Mouse (Mus musculus) stomach, postnatal 0 days (tissue): ENCODE data around the gene Lrig2. TPM values are rescaled to one million over a fixed set of nuclear protein-coding genes. Genes with fewer than 3 reads are reported as not detected.
A peak's percentile ranks its signal among the peaks of the same experiment; 100 is the strongest.

Source experiments
- ATAC-seq: fragments of 200-750 bp; cut with Nextera tagmentation; 2 replicates; pipeline ENCODE4 v1.8.0; 2017; ENCODE audit not compliant: low FRiP score, low TSS enrichment
- DNase-seq: peaks from one replicate; pipeline ENCODE4 v3.0.0-alpha.2; 2016; ENCODE audit warnings: low spot score
- H3K27ac ChIP-seq: fragments of 300-500 bp; sonication (generic); replicated peaks from 2 replicates; pipeline ENCODE4 v1.5.1; 2014; ENCODE audit warnings: mild to moderate bottlenecking, control low read depth
- H3K27me3 ChIP-seq: fragments of 300-500 bp; sonication (generic); 2 replicates; pipeline ENCODE4 v1.6.1; 2014; ENCODE audit warnings: low read length; ENCODE audit not compliant: control insufficient read depth, insufficient read depth
- H3K36me3 ChIP-seq: fragments of 300-500 bp; sonication (generic); 2 replicates; pipeline ENCODE4 v1.6.1; 2014; ENCODE audit warnings: low read length, mixed read lengths; ENCODE audit not compliant: control insufficient read depth, insufficient read depth
- H3K4me1 ChIP-seq: fragments of 300-500 bp; sonication (generic); replicated peaks from 2 replicates; pipeline ENCODE4 v1.6.1; 2014; ENCODE audit warnings: antibody characterized with exemption; ENCODE audit not compliant: control insufficient read depth, insufficient read depth
- H3K4me2 ChIP-seq: fragments of 300-500 bp; sonication (generic); replicated peaks from 2 replicates; pipeline ENCODE4 v1.6.1; 2014; ENCODE audit warnings: low read depth, mild to moderate bottlenecking, control low read depth, moderate library complexity
- H3K4me3 ChIP-seq: fragments of 300-500 bp; sonication (generic); 2 replicates; pipeline ENCODE4 v1.5.1; 2014; ENCODE audit warnings: low read depth, low read length, control low read depth
- H3K9ac ChIP-seq: fragments of 300-500 bp; sonication (generic); 2 replicates; pipeline ENCODE4 v1.6.1; 2014; ENCODE audit warnings: mild to moderate bottlenecking, low read length, control low read depth, mixed read lengths
- H3K9me3 ChIP-seq: fragments of 300-500 bp; sonication (generic); 2 replicates; pipeline ENCODE4 v1.6.1; 2016; ENCODE audit warnings: low read length; ENCODE audit not compliant: control insufficient read depth
- CTCF ChIP-seq: IDR thresholded peaks from 2 replicates; pipeline ENCODE4 v1.5.1; 2016; ENCODE audit warnings: antibody characterized with exemption, low read depth, mild to moderate bottlenecking, moderate library complexity
- EP300 ChIP-seq: optimal IDR thresholded peaks from 2 replicates; pipeline ENCODE3; 2016; ENCODE audit warnings: antibody characterized with exemption
- WGBS: fragments of 180-500 bp; shearing (Covaris S2); extraction: QIAGEN DNeasy Blood & Tissue Kit; methylation state at CpG from one replicate; pipeline ENCODE4 v1.1.7; 2014; 5-methylcytosine and 5-hydroxymethylcytosine counted together
- polyA plus RNA-seq: library from polyadenylated mRNA; unstranded; fragments of >200 nt; fragmentation: Nextera tagmentation; extraction: Ambion mirVana; gene quantifications from 2 replicates; pipeline ENCODE4 v1.2.1, GENCODE M21; 2015

Lrig2 gene
- polyA plus RNA-seq, 1 experiment from 2014 or later = 6.0 TPM

DNA sequence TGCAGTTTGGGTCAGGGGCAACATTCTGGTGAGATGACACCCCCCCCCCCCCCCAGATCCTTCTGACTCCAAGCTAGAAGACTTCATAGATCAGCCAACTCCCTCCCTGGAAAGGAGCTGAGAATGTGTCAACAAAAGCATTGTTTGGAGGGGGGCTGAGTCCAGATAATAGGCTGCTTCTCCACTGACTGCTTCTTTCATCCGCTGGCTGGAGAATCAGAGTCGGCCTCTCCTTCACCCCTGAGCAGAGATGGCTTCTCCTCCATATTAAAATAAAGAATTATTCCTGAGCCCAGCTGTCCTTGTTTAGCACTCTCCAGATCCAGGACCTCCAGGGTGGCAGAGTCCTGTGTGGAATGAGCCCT, 30.3 kb upstream of the Lrig2 start:
- H3K4me3 ChIP-seq = no peak overlapping the region
- no peak overlapping the region for H3K27ac ChIP-seq
- WGBS = 10% methylated on average over 2 of the region's 2 CpGs
- no peaks in the 10 kb centered on the region for H3K36me3 ChIP-seq
- no peaks in the 10 kb centered on the region for H3K9me3 ChIP-seq
- peak overlapping the region; percentile 52; the same call in 1 of the 2 replicates for H3K4me2 ChIP-seq
- no peak for ATAC-seq
- DNase-seq = no peak
- H3K27me3 ChIP-seq = no peaks in the 10 kb centered on the region
- TF ChIP-seq EP300 = no peak
- no peak for TF ChIP-seq CTCF
- no peak overlapping the region for H3K9ac ChIP-seq
- H3K4me1 ChIP-seq = no peaks in the 10 kb centered on the region

DNA sequence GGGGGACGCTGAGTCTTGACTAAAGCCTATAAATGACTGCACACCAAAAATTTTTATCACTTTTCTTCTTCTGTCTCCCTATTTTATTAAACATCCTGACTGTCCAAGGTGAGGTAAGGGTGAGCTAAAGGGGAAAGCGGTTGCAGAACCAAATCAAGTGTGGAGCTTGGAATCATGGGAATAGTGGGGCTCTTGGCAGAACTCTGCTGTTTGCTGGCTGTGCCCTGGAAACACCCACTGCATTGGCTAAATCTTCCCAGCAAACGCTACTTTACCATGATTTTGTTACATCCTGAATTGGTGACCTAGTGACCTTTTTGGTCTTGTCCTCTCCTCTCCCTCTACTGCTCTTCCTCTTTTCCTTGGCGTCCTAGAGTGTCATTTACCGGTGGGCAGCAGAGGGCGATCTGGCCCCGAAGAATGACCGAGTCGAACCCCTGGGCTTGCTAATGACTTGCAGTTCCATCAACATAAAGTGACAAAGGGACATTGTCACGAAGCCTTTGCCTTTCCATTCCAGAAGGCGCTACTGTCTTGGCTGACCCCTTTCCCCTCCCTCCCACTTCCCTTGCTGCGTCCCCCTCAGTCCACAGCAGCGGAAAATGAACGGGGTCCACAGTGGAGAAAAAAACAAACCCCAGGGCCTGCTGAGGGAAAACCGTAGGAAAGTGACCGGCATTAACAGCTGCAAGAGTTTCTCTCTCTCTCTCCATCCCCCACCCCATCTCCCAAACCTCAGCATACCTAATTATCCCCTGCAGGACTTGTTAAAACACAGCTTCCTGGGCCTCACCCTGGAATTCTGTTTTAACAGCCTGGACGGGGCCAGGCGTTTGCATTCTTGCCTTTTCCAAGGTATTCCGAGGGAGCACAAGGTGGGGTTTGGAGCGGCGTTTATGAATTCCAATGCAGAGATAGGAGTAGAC, 29.7 kb upstream of the Lrig2 start:
- no peaks in the 10 kb centered on the region for H3K27me3 ChIP-seq
- H3K4me2 ChIP-seq = peak overlapping the region; percentile 52
- H3K9ac ChIP-seq = 0 out of 2 replicates have a peak overlapping the region, but pooled peaks have one; percentile 23
- peak overlapping the region; percentile 45; the same call in 1 of the 2 replicates for H3K27ac ChIP-seq
- peak overlapping the region; percentile 14; the same call in 1 of the 2 replicates for H3K4me3 ChIP-seq
- 9% methylated on average over 21 of the region's 21 CpGs for WGBS
- H3K4me1 ChIP-seq = no peaks in the 10 kb centered on the region
- H3K36me3 ChIP-seq = no peaks in the 10 kb centered on the region
- TF ChIP-seq CTCF (peak; percentile 89), EP300 (no peak)
- ATAC-seq (peak; percentile 72), DNase-seq (peak; percentile 77)
- no peaks in the 10 kb centered on the region for H3K9me3 ChIP-seq

DNA sequence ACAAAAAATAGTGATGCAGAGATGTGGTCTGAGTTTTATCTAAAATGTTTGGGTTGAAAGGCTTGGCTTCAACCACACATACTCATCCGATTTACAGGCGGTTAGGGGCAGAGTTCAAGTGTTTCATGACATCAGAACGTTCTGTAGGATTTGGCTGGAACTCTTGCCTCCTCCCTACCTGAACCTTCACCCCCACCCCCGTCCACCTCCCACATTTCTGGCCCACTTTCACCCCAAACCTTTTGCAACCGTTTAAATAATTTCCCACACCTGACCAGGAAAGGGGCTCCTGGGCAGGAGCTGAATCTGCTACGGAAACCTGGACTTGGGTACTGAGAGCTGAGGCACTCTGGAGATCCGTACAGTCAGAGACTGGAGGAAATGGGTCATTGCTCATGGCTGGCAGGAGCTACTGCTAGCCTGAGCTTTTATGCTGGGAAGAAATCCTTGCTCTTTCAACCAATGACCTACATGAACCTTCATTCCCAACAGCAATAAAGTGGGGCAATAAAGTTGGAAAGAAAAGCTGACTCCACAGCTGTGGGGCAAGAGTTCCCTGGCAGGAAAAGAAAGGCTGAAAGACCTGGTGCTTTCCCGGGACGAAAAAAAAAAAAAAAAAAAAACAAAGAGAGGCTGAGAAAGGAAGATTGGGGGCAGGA, 28.9 kb upstream of the Lrig2 start:
- Histone ChIP-seq H3K9me3 (no peaks in the 10 kb centered on the region), H3K4me2 (no peak overlapping the region), H3K4me1 (no peaks in the 10 kb centered on the region), H3K27me3 (no peaks in the 10 kb centered on the region), H3K4me3 (no peak overlapping the region), H3K9ac (0 out of 2 replicates have a peak overlapping the region, but pooled peaks have one; percentile 23), H3K27ac (no peak overlapping the region), H3K36me3 (no peaks in the 10 kb centered on the region)
- no peak for TF ChIP-seq EP300
- TF ChIP-seq CTCF = no peak
- DNase-seq = no peak
- WGBS = 47% methylated on average over 9 of the region's 9 CpGs
- ATAC-seq = no peak

DNA sequence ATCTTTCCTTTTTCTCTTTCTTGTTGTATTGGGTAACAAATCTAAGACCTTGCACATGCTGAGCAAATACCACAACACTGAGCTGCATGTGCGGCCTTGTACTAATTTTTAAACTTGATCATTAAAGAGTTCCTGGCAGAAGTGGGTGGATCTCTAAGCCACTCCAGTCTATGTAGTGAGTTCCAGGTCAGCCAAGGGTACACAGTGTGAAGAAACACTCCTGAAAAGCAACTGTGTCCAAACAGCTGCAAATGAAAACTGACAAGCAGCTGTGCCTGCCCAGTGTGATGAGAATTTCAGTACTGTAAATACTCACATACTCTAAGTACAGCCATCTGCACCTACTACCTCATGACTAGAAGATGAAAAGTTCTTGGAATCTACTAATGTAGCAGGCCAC, 21.5 kb upstream of the Lrig2 start:
- Histone ChIP-seq H3K9ac (no peak overlapping the region), H3K36me3 (no peaks in the 10 kb centered on the region), H3K9me3 (no peaks in the 10 kb centered on the region), H3K27ac (no peak overlapping the region), H3K4me2 (no peak overlapping the region), H3K4me3 (no peak overlapping the region), H3K4me1 (no peaks in the 10 kb centered on the region), H3K27me3 (no peaks in the 10 kb centered on the region)
- TF ChIP-seq EP300 (no peak), CTCF (no peak)
- DNase-seq (no peak), ATAC-seq (no peak)
- WGBS = 76% methylated on average over 1 of the region's 1 CpGs

GRCm38 (mm10) chr3:104526115-104526882, 14.6 kb upstream of the Lrig2 start:
- H3K27ac ChIP-seq = peak overlapping the region; percentile 82
- H3K4me2 ChIP-seq = no peak overlapping the region
- H3K36me3 ChIP-seq = no peaks in the 10 kb centered on the region
- no peak for DNase-seq
- H3K4me3 ChIP-seq = no peak overlapping the region
- H3K27me3 ChIP-seq = no peaks in the 10 kb centered on the region
- ATAC-seq = peak; percentile 78
- no peaks in the 10 kb centered on the region; the same call in 1 of the 2 replicates for H3K4me1 ChIP-seq
- WGBS = 46% methylated on average over 4 of the region's 4 CpGs
- H3K9me3 ChIP-seq = no peaks in the 10 kb centered on the region
- H3K9ac ChIP-seq = no peak overlapping the region
- TF ChIP-seq EP300 = no peak
- no peak for TF ChIP-seq CTCF
